Mouse (Mus musculus) heart, postnatal 36 days (tissue): Measurements from ENCODE around the gene Pip5k1b. TPM values are rescaled to one million over a fixed set of nuclear protein-coding genes. Genes with fewer than 3 reads are reported as not detected.

Experiments used
- DNase-seq, 2 experiments: peaks; one replicate each; pipeline ENCODE4 v3.0.0; 2021 to 2022
- intact Hi-C: fragments of 180-260 bp; cut with DNase I; formaldehyde crosslinking; loops from one replicate; pipeline ENCODE4 v1.15.1; 2025
- total RNA-seq, 2 experiments: library from RNA; stranded (reverse); gene quantifications; 2 replicates each; pipeline ENCODE4 v1.2.3; 2021

The Pip5k1b gene
- total RNA-seq, 2 experiments from 2014 or later, result 22.1 to 27.5 TPM

- no peak for DNase-seq
- intact Hi-C loops, result no loop called here
Measured at GRCm38 (mm10) chr19:24543386-24544350, 12.0 kb downstream of the Pip5k1b start.

GRCm38 (mm10) chr19:24542293-24542675 is 13.4 kb downstream of the Pip5k1b start:
- DNase-seq, result no peak
- intact Hi-C loops, result no loop called here

- intact Hi-C loops, result no loop called here
- DNase-seq, result no peak
Measured at GRCm38 (mm10) chr19:24541669-24542292, 13.9 kb downstream of the Pip5k1b start.

GRCm38 (mm10) chr19:24540952-24541668 is 14.6 kb downstream of the Pip5k1b start:
- no peak for DNase-seq
- intact Hi-C loops, result no loop called here

GRCm38 (mm10) chr19:24539041-24539440 is 16.6 kb downstream of the Pip5k1b start:
- DNase-seq, result no peak
- intact Hi-C loops, result no loop called here

- intact Hi-C loops, result no loop called here
- DNase-seq, result no peak
Measured at GRCm38 (mm10) chr19:24538181-24538580, 17.5 kb downstream of the Pip5k1b start.

- intact Hi-C loops, result no loop called here
- no peak for DNase-seq
Measured at GRCm38 (mm10) chr19:24537691-24538090, 18.0 kb downstream of the Pip5k1b start.

- intact Hi-C loops, result no loop called here
- DNase-seq, result no peak
Measured at GRCm38 (mm10) chr19:24536920-24537319, 18.8 kb downstream of the Pip5k1b start.

GRCm38 (mm10) chr19:24536280-24536679 is 19.4 kb downstream of the Pip5k1b start:
- intact Hi-C loops, result no loop called here
- DNase-seq, result no peak

- DNase-seq, result no peak
- intact Hi-C loops, result no loop called here
Measured at GRCm38 (mm10) chr19:24535161-24535560, 20.5 kb downstream of the Pip5k1b start.

GRCm38 (mm10) chr19:24534733-24535132 is 20.9 kb downstream of the Pip5k1b start:
- intact Hi-C loops, result no loop called here
- DNase-seq, result no peak

GRCm38 (mm10) chr19:24528910-24529561 is 26.6 kb downstream of the Pip5k1b start:
- intact Hi-C loops, result no loop called here
- DNase-seq, result no peak

GRCm38 (mm10) chr19:24528129-24528730 is 27.4 kb downstream of the Pip5k1b start:
- intact Hi-C loops, result no loop called here
- no peak for DNase-seq

GRCm38 (mm10) chr19:24527613-24527948 is 28.1 kb downstream of the Pip5k1b start:
- no peak for DNase-seq
- intact Hi-C loops, result no loop called here

- peak in 1 of 2 experiments; percentile 33 for DNase-seq
- intact Hi-C loops, result no loop called here
Measured at GRCm38 (mm10) chr19:24526731-24527612, 28.7 kb downstream of the Pip5k1b start.

- intact Hi-C loops, result no loop called here
- no peak for DNase-seq
Measured at GRCm38 (mm10) chr19:24523476-24524313, 32.0 kb downstream of the Pip5k1b start.

GRCm38 (mm10) chr19:24521997-24522396 is 33.7 kb downstream of the Pip5k1b start:
- intact Hi-C loops, result no loop called here
- DNase-seq, result no peak

- intact Hi-C loops, result no loop called here
- DNase-seq, result no peak
Measured at GRCm38 (mm10) chr19:24521146-24521545, 34.5 kb downstream of the Pip5k1b start.
